Mouse (Mus musculus): ENCODE results near the gene Rras2.
A peak's percentile ranks its signal among the peaks of the same experiment; 100 is the strongest.

Rras2 gene

DNA sequence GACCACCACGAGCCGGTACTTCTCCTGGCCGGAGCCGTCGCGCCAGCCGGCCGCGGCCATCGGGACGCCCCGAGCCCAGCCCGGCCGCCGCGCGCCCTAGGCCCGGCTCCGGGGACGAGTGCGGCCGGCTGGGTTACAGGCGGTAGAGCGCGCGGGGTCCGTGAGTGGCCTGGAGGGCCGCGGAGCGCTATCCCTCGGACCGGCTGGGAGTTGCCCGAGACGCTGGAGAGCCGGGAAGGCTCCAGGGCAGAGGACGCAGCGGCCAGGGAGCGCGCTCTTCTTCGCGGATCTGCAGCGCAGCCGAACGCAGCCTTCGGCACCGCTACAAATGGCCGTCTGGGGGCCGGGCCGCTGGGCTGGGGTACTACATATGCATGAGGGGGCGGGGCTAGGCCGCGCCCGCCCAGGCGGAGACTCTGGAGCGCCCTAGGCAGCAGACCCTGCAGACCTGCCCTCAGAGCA, at the start of gene Rras2:
Gene Rras2 (minus strand): TSS at position 338 of the 462 bp plus-strand sequence.
- DNase-seq (ENCODE audit: low read depth in 1 of 2, low spot score in 2 of 2): peak in 1 of 2 experiments; percentile 35

DNA sequence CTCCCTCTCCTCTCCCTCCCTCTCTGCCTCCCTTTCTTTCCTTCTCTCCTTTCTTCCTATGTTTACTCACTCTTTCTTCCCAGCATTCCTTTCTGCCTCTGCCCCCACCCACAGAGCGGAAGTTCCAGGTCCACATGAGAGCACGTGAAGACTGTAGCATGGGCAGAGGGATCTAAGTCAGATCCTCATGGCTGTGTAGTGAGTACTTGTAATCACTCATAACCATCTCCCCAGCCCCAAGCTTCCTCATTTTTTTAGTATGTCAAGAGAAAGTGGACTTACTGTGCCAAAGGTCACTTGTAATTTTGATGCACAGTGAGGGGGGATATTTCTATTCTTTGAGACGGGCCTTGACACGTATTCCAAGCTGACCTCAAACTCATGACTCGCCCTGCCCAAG, 45.4 kb upstream of the Rras2 start:
- no peak for DNase-seq (ENCODE audit: low read depth in 1 of 2, low spot score in 2 of 2)

DNA sequence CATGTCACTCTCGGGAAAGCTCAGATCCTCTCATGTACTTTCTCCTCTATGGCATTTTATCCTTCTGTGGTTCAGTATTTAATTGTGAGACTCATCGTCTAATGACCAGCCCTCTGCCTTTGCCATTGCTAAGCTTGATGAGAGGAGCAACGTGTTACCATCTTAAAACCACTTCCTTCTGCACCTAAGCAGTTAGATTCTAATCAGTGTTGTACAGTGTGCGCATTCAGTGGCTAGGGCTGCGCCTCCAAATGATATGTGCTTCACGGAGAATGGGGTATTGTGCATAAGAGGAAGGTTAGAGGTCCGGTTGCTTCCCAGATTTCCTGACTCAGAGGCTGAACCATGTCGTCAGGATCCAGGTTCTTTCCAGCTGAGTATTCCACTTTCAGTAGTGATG, 43.5 kb upstream of the Rras2 start:
- no peak for DNase-seq (ENCODE audit: low read depth in 1 of 2, low spot score in 2 of 2)

DNA sequence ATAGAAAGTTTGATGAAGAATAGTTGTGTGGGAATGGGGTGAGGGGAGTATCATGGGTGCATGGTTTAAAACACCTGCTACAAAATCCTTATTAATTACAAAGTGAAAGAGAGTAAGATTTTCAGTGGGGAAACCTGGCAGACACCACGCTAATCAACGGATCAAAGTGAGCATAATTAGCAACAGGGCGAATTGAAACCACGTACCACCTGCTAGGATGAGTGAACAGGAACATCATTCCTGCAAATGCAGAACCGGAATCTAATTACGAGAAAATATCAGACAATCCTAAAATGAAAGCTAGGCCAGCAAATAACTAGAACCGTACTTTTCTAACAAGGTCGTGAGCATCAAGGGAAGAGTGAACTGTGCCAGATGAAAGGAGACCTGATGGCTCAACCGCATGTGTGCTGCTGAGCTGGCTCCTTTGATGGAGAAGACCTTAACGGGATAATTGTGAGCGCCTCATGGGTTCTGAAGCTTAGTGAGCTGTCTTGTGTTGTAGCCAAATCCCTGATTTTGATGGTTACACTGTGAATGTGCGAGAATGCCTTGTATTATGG, 40.2 kb upstream of the Rras2 start:
- no peak for DNase-seq (ENCODE audit: low read depth in 1 of 2, low spot score in 2 of 2)

DNA sequence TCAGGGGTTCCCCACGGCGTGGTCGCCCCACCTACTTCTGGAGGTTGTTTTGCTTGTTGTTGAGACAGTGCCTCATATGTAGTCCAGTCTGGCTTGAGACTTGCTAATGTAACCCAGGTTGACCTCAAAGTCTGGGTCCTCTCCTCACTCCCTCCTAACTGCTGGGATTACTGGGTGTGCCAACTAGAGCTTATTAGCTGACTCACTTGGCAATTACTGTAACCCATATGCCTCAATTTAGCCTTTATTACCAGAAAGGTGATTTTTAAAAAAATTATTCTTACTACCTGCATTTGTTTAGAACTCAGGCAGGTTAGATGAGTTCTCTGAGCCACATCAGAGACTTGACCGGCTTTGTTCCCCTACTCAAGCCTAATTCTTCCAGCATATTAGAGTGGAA, 38.8 kb upstream of the Rras2 start:
- DNase-seq (ENCODE audit: low read depth in 1 of 2, low spot score in 2 of 2): no peak

DNA sequence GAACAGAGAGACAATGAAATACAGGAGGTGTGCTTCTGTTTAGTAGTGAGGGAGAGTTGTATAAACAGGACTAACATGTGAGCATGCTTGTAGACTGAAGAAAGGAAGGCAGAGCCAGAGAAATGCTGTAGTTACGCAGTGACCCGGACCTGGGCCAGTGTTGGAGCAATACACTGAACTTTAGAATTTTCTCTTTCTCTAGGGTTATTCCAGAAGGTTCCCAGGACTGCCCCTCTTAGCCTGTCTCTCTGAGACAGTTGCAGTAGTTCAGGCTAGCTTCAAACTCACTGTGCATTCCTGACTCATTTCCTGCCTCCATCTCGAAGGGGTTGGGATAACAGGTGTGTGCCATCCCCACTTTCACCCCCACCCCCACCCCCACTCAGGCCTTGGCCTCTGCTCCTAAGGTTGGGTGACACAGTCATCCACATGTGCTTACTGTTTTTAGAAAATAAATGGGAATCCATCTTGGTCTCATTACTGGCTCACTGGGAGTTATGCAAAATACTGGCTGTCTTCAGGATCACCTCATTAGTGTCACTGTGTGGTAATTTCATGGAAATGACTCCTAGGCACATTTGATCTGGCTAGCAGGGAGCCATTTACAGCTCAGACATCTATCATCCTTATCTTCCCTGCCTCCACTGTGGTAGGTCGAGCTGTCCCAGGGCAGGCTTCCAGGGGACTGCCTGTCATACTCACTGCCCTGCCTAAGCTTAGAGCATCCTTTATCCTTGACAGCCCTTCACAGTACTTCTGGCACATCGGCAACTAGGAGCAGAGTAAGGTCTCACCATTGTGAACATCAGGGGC, 37.7 kb upstream of the Rras2 start:
- DNase-seq (ENCODE audit: low read depth in 1 of 2, low spot score in 2 of 2): no peak

DNA sequence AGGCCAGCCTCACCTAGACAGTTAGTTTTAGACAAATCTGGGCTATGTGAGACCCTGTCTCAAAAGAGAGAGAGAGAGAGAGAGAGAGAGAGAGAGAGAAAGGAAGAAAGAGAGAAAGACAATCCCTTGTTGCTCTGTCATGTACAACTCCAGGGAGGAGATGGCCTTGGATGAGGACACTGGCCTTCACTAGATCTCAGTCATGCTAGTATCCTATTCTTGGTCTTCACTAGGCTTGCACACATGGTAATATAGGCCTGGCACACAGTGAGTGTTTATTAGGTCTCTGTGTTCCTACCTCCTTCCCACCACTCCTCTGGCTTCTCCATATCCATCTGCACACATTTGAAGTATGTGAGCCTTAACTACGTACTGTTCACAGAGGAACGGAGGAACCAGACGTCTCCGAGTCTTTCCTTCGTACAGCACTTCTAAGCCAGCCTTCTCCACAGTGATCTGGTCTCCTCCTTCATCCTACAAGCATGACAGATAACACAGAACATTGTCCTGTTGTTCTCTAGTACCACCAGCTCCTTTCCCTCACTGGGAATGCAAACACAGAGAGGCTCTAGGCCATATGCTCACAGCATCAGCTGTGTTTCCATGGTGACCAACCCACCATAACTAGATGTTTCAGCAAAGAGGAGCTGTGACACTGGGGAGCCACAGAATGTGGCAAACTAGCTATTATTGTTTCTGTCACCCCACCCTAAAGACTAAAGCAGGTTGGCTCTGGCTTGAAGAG, 33.6 kb upstream of the Rras2 start:
- no peak for DNase-seq (ENCODE audit: low read depth in 1 of 2, low spot score in 2 of 2)

DNA sequence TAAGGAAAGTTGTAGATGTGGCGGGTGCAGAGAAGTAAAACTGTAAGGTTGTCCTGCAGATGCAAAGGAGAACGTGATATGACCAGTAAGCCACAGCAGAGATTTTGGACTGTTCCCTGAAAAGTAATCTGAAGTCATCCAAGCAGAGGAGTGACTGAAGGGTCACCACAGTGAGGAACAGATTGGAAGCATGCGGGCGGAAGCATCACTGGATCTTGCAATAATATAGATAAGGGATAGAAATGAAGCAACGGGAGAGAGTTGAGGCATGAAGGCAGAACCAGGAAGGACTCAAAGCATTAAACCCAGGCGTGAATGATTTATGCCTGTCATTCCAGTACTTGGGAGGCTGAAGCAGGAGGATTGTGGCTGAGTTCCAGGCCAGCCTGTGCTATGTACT, 32.0 kb upstream of the Rras2 start:
- DNase-seq (ENCODE audit: low read depth in 1 of 2, low spot score in 2 of 2): no peak

DNA sequence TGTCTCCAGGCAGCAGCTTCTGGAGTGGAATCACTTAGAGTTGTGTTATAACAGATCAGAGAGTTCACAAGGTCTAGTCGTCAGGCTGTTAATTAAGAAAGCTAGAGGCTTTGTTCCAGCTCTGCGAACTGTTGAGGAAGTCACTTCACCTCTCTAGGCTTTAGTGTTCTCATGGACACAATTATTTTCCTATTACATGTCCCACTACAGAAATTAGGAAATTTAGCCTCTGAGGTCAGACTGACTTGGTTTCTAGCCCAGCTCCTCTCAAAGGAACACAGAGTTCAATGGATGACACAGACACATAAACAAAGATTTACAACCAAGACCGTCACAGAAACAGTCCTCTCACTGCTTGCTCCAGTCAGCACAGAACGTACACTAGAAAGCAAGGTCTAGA, 31.6 kb upstream of the Rras2 start:
- DNase-seq (ENCODE audit: low read depth in 1 of 2, low spot score in 2 of 2): no peak

DNA sequence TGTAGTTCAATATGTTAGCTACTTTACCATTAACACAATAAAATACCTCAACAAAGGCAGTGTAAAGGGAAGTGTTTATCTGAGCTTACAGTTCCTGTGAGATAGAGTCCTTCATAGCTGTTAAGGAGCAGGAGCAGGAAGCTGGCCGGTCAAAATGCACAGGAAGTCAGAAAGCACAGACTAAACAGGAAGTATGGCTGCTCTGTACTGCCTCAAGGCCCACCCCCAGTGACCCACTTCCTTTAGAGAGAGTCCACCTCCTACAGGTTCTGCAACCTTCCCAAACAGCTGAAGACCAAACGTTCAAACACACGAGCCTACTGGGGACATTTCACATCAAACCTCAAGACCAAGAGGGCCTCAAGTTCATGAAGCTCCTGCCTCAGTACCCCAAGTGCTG, 28.3 kb upstream of the Rras2 start:
- no peak for DNase-seq (ENCODE audit: low read depth in 1 of 2, low spot score in 2 of 2)

DNA sequence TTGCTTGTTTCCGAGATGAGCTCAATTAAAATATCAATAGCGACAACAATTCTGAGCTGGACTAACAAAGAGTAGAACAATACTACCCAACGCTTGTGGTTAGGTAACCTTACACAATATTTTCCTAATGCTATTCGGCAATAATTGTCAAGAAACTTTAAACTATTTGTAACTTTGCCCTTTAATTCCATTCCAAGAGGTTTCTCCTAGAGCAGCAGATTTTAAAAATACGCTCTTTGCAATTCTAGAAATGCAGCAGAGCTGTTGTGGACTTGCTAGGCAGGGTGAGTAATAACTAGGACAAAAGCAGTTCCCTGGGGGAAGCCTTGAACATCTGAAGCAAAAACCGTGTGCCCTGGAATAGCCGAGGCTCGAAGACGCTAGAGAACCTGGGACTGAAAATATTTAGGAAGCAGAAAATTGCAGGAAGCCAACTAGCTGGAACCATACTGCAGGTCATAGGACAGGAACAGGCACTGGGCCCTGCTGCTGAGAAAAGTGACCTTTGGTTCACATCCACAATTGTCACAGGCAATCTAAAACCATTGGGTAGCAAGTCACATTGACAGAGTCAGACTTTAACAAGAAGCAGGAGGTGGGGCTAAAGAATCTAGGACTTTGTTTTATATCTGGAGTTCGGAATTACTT, 24.7 kb upstream of the Rras2 start:
- DNase-seq (ENCODE audit: low read depth in 1 of 2, low spot score in 2 of 2): no peak

DNA sequence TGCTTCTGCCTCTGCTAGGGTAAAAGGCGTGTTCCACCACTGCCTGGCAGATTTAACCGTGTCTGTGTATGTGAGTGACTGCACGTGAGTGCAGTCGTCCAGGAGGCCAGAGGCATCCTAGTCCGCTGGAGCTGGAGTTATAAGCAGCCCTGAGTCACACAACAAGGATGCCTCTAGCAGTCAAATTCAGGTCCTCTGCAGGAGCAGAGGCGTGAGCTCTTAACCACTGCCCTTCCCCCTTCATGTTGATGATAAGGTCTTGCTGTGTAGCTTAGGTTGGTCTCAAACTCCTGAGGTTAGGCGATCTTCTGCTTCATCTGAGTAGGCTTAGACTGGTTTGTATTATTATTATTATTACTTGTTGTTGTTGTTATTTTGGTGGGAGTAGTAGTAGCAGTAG, 22.4 kb upstream of the Rras2 start:
- DNase-seq (ENCODE audit: low read depth in 1 of 2, low spot score in 2 of 2): no peak

DNA sequence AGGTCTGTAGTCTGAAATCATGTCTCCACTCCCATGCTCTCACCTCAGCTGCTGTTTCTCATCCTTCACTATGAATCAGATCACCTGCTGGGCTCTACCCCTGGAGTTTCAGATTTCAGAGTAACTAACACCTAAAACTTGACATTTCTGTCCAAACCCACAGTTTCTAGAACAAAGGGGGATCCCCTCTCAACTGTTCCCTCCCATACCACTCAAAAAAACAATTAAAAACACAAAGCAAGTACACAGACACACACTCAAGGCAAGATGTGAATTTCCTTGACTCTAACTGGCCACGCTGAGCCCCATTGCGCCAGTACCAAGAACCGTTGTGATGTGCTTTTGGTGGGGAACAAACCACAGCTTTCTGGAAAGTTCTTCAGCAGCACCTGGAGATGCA, 21.8 kb upstream of the Rras2 start:
- DNase-seq (ENCODE audit: low read depth in 1 of 2, low spot score in 2 of 2): no peak

DNA sequence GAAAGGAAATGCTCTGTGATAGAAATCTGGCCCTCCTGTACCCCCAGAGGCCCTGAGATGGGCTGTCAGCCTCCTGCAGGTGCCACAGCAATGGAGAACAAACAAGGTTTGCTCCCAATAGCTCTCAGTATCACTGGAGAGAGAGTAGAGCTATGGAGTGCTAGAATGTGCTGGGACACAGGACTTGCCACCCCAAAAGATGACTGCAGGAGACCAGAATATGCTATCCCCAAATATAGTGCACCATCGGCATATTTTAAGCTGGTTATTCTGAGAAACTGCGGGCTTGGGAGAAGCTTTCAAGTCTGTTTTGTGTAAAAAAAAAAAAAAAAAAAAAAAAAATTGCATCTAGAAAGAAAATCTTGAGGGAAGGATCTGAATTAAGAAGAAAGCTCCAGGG, 20.7 kb upstream of the Rras2 start:
- no peak for DNase-seq (ENCODE audit: low read depth in 1 of 2, low spot score in 2 of 2)

DNA sequence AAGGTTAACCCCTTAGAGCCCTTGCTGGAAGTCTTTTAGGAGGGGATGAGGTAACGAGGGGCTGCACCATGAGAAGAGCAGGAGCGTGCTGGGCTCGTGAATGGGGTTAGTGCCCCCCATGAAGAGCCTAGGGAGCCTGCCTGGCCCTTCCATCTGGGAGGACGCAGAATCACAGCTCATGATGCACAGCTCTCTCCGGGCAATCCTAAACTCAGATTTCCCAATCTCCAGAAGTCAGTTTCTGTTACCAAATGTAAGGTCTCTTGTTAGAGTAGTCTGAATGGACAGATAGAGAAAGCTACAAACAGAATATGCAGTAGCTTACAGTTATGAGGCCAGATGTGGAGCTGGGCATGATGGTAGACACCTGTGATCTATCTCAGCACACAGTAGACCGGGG, 17.6 kb upstream of the Rras2 start:
- DNase-seq (ENCODE audit: low read depth in 1 of 2, low spot score in 2 of 2): no peak

DNA sequence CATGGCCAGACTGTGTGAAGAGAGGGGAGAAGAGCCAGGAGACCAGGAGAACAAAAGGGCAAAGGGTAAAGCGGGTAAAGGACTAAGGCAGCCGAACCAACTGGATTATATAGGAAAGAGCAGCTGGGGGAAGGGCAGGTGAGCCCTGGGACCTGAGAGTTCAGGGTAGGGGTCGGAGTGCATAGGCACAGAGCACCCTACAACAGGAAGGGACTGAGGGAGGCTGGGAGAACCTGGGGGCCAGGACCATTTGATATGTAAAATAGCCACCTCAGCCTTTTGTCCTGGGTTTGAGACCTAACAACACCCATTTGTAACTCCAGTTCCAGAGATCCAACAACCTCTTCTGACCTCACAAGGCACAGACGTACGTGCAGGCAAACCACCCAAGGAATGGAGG, 16.4 kb upstream of the Rras2 start:
- no peak for DNase-seq (ENCODE audit: low read depth in 1 of 2, low spot score in 2 of 2)

DNA sequence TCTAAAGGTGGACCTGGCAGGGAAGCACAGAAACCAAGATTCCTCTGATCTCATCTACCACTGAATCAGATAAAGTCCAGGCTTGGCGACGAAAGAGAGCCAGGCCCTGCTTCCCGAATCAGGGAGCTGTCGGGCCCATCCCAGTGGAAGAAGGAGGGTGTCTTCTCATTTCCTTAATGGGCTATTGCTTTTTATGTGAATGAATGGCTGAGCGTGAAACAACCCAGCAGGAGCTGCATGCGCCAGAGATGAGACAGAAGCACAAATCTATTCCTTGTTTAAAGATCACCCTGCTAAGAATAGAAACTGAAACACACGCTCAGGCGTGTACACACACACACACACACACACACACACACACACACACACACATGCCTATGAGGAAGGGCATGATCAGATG, 14.7 kb upstream of the Rras2 start:
- DNase-seq (ENCODE audit: low read depth in 1 of 2, low spot score in 2 of 2): no peak

DNA sequence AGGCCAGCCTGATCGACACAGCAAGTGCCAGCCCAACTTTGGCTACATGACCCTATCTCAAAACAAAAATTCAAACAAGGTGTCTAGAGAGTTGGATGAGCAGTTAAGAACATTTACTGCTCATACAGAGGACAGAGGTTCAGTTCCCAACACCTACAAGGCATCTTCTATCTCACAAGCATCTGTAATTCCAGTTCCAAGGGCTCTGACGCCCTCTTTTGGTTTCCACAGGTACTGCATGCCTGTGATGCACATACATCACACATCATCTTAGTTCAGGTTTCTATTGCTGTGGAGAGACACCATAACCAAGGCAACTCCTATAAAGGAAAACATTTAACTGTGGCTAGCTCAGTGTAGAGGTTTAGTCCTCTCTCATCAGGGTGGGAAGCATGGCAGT, 11.7 kb upstream of the Rras2 start:
- no peak for DNase-seq (ENCODE audit: low read depth in 1 of 2, low spot score in 2 of 2)

DNA sequence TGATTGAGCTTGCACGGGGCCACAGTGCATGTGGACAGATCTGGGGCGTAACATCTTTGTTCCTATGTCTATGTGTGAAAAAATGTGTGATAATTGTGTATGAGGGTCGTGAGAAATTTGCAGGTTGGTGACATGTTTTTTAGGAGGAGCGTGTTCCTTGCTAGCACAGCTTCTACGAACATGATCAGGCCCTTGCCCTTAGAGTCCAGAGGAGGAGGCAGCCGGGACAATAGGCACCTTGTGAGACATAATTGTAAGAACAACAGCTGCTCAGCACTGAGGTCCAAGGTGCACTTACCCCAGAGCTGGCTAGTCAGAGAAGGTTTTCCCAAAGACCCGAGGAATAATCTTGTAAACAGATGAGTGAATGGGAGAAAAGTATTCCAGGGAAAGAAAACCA, 599 bp upstream of the Rras2 start:
- DNase-seq (ENCODE audit: low read depth in 1 of 2, low spot score in 2 of 2): no peak

DNA sequence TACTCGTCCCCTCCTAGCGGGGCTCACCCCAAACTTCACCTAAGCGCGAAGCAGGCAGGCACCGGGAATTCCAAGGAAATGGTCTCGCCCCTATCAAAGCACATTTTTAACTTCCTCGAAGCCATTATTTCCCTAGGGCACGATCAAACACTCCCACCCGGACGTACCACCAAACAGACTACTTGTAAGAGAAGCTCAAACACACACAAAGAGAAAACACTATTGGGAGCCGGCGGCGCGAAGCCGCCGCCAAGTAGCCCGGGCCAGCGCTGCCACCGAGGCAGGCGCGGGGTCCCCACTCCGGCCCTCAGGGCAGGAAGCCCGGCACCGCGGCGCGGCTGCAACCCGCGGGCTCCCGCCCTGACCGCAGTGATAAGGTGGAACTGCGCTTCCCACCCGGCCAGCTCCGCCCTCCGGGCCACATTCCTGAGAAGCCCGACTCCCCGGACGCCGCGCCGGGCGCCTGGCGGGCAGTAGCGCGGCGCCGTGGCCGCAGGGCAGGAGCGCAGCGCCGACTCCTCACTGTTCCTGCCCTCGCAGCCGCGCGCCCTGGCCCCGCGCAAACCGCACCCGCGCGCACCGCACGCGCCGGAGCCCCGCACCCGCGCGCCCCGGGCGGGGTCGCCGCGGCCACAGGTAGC, 750 bp downstream of the Rras2 start:
- no peak for DNase-seq (ENCODE audit: low read depth in 1 of 2, low spot score in 2 of 2)

DNA sequence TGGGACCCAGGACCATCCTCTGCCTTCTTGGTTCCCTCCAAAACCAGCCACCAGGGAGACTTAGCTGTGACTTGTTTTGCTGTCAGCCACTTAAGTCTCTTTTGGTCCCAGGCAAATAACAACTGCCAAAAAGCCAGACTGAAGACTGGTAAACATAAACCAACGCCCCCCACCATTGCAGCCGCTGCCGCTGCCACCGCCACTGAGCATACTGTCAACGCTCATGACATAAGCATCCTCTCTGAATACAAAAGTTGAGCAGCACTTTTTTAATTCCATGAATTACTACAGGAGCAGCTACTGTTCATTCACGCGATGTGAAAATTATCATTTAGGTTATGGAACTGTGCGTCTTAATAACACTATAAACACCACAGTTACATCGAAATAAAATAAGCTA, 1.6 kb downstream of the Rras2 start:
- no peak for DNase-seq (ENCODE audit: low read depth in 1 of 2, low spot score in 2 of 2)
